Mouse (Mus musculus): ENCODE data around the gene Cggbp1.

The Cggbp1 gene

DNA sequence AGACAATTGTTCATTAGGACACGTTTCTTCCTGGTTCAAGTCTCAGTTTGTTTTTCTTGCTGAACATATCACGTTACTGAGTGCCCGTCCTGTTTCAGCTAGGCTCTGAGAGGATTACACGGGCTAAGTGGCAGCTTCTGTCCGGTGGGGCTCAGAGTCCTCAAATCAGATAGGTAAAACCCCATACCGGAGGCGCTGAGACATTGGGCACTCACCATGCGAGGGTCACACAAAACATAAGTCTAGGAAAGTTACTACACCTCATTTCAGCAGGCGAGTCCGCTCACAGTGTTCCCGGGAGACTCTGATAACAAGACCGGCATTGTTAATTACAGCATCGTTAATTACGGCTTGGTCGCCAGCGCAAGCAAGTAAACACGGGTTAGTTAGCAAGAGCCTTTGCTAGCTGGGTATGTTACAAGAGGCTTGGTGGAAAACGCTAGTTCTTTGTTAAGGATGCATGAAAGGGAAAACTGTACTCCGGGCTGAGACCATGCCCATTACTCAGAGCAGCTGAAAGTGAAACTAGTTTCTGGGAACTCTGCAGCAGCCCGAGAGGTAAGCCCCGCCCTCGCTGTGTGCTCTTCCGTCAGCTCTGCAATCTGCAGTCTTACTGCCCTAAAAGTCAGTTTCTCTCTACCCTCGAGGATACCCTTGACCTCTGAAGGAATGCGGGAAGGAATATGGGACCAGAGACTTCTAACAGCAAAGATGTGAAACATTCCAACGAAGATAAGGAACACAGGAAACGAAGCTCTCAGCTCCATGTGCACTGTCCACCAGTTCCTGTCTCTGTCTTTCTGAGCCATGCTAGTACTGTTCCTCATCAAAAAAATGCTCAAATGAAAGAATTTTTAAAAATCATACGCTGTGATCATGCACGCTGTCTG lies 21.9 kb downstream of the Cggbp1 start:
- peak; percentile 77 for DNase-seq

DNA sequence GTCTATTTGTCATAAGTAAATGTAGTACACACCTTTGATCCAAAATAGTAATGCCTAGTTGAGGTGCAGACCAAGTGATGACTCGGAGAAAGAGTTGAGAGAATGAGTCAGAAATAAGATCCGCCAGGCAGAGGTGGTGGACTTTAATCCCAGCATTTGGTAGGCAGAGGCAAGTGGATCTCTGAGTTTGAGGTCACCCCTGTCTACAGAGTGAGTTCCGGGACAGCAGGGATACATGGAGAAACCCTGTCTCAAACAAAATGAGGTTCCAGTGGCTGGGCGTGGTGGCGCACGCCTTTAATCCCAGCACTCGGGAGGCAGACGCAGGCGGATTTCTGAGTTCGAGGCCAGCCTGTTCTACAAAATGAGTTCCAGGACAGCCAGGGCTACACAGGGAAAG lies 23.6 kb downstream of the Cggbp1 start:
- DNase-seq = no peak

- DNase-seq = no peak
Measured at GRCm38 (mm10) chr16:64875822-64876221, 24.0 kb downstream of the Cggbp1 start.

GRCm38 (mm10) chr16:64876631-64877265 lies 25.0 kb downstream of the Cggbp1 start:
- no peak for DNase-seq

- DNase-seq = no peak
Measured at GRCm38 (mm10) chr16:64877314-64877713, 25.5 kb downstream of the Cggbp1 start.

- DNase-seq = no peak
Measured at GRCm38 (mm10) chr16:64878611-64879132, 26.9 kb downstream of the Cggbp1 start.

DNA sequence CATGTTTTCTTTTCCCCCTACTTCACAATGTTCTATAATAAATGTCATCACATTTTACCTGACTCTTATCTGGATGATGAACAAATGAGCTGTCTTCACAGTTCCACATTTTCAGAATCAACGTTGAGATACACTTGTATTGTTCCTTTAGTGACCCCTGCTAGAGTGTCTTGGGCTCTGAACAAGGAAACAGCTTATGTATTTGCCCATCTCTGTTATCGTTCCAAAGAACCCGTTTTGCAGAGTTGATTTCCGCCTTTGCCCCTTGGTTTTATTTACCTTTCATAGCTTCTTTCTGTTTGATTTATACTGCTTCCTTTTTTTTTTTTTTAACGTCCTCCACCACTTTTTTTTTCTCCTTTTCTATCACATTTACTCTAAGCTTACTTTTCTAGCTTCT lies 27.9 kb downstream of the Cggbp1 start:
- no peak for DNase-seq

GRCm38 (mm10) chr16:64880986-64881385 lies 29.2 kb downstream of the Cggbp1 start:
- DNase-seq = no peak

DNA sequence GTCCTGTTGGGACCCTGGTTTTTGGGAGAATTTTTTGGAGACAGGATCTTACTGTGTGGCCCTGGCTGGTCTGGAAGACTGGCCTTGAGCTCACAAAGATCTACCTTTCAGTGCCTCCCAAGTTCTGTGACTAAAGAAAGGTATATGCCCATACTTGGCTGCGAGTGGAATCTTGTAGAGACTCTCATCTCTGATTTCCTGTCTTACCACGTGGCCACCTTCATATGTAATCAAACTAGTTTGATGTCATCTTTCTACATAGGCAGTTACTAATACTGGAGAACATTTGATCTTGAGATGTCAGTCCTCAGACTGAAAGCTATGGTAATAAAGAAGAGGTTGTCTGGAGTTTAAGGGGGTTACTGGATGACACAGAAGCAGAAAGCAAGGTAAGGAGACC lies 29.6 kb downstream of the Cggbp1 start:
- DNase-seq = no peak

- DNase-seq = no peak
Measured at GRCm38 (mm10) chr16:64883896-64884295, 32.1 kb downstream of the Cggbp1 start.

DNA sequence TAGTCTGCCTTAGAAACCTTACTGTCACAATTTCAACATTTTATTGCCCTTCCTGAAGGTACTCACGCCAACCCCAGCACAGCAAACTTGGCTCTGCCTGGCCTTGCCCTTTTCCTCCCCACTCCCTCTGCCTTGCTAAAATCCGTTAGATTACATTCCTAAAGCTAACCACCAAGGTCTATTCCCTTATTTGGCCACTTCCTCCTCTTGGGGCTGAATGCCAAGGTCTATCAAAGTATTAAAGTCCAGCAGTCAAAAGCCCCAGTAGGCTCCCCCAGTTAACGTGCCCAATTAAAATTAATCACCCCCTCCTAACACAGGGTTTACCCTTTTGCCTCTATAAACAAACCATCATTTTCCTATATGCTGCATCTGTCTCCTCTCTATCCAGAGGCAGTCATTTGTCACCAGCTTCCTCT lies 32.6 kb downstream of the Cggbp1 start:
- no peak for DNase-seq

GRCm38 (mm10) chr16:64885142-64885541 lies 33.3 kb downstream of the Cggbp1 start:
- no peak for DNase-seq

DNA sequence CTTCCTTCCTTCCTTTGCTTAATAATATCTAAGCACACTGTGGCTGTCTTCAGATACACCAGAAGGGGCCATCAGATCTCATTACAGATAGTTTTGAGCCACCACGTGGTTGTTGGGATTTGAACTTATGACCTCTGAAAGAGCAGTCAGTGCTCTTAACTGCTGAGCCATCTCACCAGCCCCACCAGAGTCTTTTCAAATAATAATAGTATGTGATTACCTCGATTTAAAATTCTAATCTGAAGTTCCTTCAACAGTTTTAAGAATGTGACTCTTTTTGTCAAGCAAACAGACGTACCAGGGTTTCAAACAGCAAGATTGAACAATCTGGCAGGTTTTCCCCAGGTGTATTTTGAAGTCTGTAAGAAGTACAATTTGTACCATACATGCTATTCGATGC lies 33.8 kb downstream of the Cggbp1 start:
- no peak for DNase-seq

GRCm38 (mm10) chr16:64889496-64889895 lies 37.7 kb downstream of the Cggbp1 start:
- no peak for DNase-seq

DNA sequence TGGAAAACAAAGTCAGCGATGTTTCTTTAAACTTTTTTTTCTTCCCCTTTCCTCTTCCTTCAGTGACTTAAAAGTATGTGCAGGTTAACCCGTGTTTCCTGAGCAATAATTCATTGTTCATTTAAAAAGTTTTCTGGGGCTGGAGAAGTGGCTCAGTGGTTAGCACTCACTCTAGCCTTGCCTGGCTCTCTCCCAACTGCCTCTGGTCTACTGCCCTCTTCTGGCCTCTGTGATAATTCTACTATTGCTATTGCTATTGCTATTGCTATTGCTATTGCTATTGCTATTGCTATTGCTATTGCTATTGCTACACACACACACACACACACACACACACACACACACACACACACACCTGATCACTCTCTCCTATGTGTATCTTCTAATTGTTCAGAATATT lies 47.3 kb downstream of the Cggbp1 start:
- no peak for DNase-seq

GRCm38 (mm10) chr16:64903328-64903727 lies 51.5 kb downstream of the Cggbp1 start:
- no peak for DNase-seq

GRCm38 (mm10) chr16:64907112-64907511 lies 55.3 kb downstream of the Cggbp1 start:
- DNase-seq = no peak

- DNase-seq = no peak
Measured at GRCm38 (mm10) chr16:64908747-64909146, 57.0 kb downstream of the Cggbp1 start.

Measured in liver (tissue).